Mouse (Mus musculus) ES-E14 (cell line): ENCODE results near the gene Rita1.

Experiments used
- CHD2 ChIP-seq: IDR thresholded peaks from 2 replicates; pipeline ENCODE4 v1.6.1; 2014; ENCODE audit warnings: mild to moderate bottlenecking, low read depth, low read length, inconsistent platforms
- HCFC1 ChIP-seq: IDR thresholded peaks from 2 replicates; pipeline ENCODE4 v1.6.1; 2012; ENCODE audit warnings: low read length, inconsistent platforms, borderline replicate concordance; ENCODE audit not compliant: insufficient read depth
- ZC3H11A ChIP-seq: IDR thresholded peaks from 2 replicates; pipeline ENCODE4 v1.6.1; 2012; ENCODE audit warnings: low read depth, mild to moderate bottlenecking, inconsistent platforms, low read length, borderline replicate concordance
- ZNF384 ChIP-seq: IDR thresholded peaks from 2 replicates; pipeline ENCODE4 v1.6.1; 2012; ENCODE audit warnings: low read depth, low read length, inconsistent platforms

- TF ChIP-seq HCFC1 (no peak), CHD2 (no peak), ZC3H11A (no peak), ZNF384 (peak; percentile 96)
Measured at GRCm38 (mm10) chr5:120562956-120563913, 49.2 kb downstream of the Rita1 start.
